Mouse (Mus musculus): ENCODE results near the gene Mtx2. TPM values are rescaled to one million over a fixed set of nuclear protein-coding genes. Genes with fewer than 3 reads are reported as not detected.

The Mtx2 gene
- polyA plus RNA-seq (2015; fragmentation: Nextera tagmentation; extraction: Ambion mirVana): 47.1 and 55.3 TPM in 2 replicates

- H3K27ac ChIP-seq (replicated peaks): peak within 1 kb of the TSS; percentile 93
- peaks cover 14% of the 10 kb centered on the region for H3K4me1 ChIP-seq (replicated peaks)
- H3K36me3 ChIP-seq (replicated peaks): no peaks in the 10 kb centered on the region
- H3K27me3 ChIP-seq: peaks cover 2% of the 10 kb centered on the region; the same call in 1 of the 2 replicates
- ATAC-seq (ENCODE audit: insufficient read depth): peak; percentile 94
- peak within 1 kb of the TSS; percentile 95 for H3K4me3 ChIP-seq (replicated peaks)
- under 1% methylated on average over 74 of the region's 74 CpGs for WGBS (ENCODE audit: insufficient replicate concordance)
- no peaks in the 10 kb centered on the region for H3K9me3 ChIP-seq (replicated peaks)
- H3K4me2 ChIP-seq: peak within 1 kb of the TSS; percentile 82
- H3K9ac ChIP-seq: peak within 1 kb of the TSS; percentile 90
These were observed at the start of gene Mtx2 for GRCm38 (mm10) chr2:74825730-74826430. Gene Mtx2, plus strand, starts transcription at chr2:74825803.

GRCm38 (mm10) chr2:74777536-74778275 lies 47.9 kb upstream of the Mtx2 start:
- no peak overlapping the region for H3K4me2 ChIP-seq
- no peaks in the 10 kb centered on the region for H3K36me3 ChIP-seq (replicated peaks)
- H3K9me3 ChIP-seq (replicated peaks): no peaks in the 10 kb centered on the region
- ATAC-seq (ENCODE audit: insufficient read depth): no peak
- H3K4me1 ChIP-seq (replicated peaks): no peaks in the 10 kb centered on the region
- H3K27me3 ChIP-seq: no peaks in the 10 kb centered on the region
- H3K4me3 ChIP-seq (replicated peaks): no peak overlapping the region
- no peak overlapping the region for H3K9ac ChIP-seq
- H3K27ac ChIP-seq (replicated peaks): no peak overlapping the region
- 57% methylated on average over 13 of the region's 13 CpGs for WGBS (ENCODE audit: insufficient replicate concordance)

DNA sequence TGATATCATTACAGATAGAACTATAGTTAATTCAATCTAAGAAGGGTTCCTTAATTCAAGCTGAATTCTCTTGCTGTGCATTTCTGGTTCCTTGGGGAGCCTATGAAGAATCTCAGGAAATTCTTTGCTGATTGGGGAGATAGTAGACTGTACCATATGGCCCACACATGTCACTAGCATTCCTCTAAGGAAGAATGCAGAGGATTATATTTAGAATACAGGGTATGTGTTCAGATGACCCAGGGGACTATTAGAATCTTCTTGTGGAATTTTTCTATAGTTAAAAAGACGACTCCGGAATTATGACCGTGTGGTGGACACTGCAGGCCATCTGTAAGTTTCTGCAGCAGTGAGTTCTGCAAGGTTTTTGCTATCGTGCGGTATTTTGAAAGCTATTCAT lies 44.2 kb upstream of the Mtx2 start:
- WGBS (ENCODE audit: insufficient replicate concordance): 83% methylated on average over 5 of the region's 5 CpGs
- H3K4me1 ChIP-seq (replicated peaks): no peaks in the 10 kb centered on the region
- H3K27ac ChIP-seq (replicated peaks): no peak overlapping the region
- no peak overlapping the region for H3K9ac ChIP-seq
- no peak overlapping the region for H3K4me2 ChIP-seq
- H3K27me3 ChIP-seq: no peaks in the 10 kb centered on the region
- H3K36me3 ChIP-seq (replicated peaks): no peaks in the 10 kb centered on the region
- H3K4me3 ChIP-seq (replicated peaks): no peak overlapping the region
- no peak for ATAC-seq (ENCODE audit: insufficient read depth)
- H3K9me3 ChIP-seq (replicated peaks): no peaks in the 10 kb centered on the region

DNA sequence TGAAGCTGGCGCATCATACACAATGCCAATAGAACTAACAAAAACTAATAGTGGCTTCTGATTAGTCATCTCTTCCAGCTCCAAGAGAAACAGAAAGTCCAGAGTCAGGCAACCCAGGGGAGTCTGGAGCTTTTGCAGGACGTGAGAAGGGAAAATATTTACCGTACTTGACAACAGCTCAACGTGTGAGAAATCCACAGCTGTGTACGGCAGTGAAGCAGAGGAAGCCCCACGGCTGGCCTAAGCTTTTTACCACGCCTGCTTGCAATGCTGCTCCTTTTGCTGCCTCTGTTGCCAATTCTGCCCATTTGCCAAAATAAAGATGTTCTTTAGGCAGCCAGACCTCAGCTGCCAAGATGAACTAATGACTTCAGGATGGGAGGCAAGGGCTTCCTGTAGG lies 30.1 kb upstream of the Mtx2 start:
- ATAC-seq (ENCODE audit: insufficient read depth): no peak
- WGBS (ENCODE audit: insufficient replicate concordance): 50% methylated on average over 7 of the region's 7 CpGs
- no peaks in the 10 kb centered on the region for H3K36me3 ChIP-seq (replicated peaks)
- H3K4me3 ChIP-seq (replicated peaks): no peak overlapping the region
- no peak overlapping the region for H3K9ac ChIP-seq
- H3K27ac ChIP-seq (replicated peaks): no peak overlapping the region
- peaks cover 5% of the 10 kb centered on the region; the same call in 1 of the 2 replicates for H3K27me3 ChIP-seq
- no peaks in the 10 kb centered on the region for H3K4me1 ChIP-seq (replicated peaks)
- no peaks in the 10 kb centered on the region for H3K9me3 ChIP-seq (replicated peaks)
- no peak overlapping the region for H3K4me2 ChIP-seq

DNA sequence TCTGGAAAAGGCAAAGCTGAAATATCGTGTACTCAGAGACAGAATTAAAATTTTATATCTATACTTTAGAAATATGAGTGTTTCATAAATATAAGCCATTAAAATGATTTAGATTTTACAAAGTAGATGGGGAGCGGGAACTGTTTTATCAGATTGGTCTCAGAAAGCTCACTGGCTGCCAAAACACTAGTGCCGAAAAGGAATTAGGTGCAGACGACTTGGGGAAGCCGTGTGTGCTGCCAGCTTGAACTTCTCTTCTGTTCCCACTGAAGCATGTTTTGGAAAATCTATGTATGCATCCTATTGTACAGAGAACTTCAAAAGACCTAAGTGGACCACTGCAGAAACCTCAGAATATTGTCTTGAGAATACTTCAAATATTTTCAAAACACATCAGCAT lies 17.2 kb upstream of the Mtx2 start:
- Histone ChIP-seq H3K27me3 (peaks cover 15% of the 10 kb centered on the region), H3K36me3 (replicated peaks) (no peaks in the 10 kb centered on the region), H3K27ac (replicated peaks) (no peak overlapping the region), H3K9me3 (replicated peaks) (no peaks in the 10 kb centered on the region), H3K4me1 (replicated peaks) (no peaks in the 10 kb centered on the region), H3K9ac (no peak overlapping the region), H3K4me3 (replicated peaks) (no peak overlapping the region), H3K4me2 (no peak overlapping the region)
- WGBS (ENCODE audit: insufficient replicate concordance): 73% methylated on average over 5 of the region's 5 CpGs
- ATAC-seq (ENCODE audit: insufficient read depth): no peak

GRCm38 (mm10) chr2:74822654-74823053 lies 2.9 kb upstream of the Mtx2 start:
- H3K4me1 ChIP-seq (replicated peaks): peaks cover 11% of the 10 kb centered on the region
- no peaks in the 10 kb centered on the region for H3K9me3 ChIP-seq (replicated peaks)
- no peak overlapping the region for H3K9ac ChIP-seq
- no peaks in the 10 kb centered on the region for H3K36me3 ChIP-seq (replicated peaks)
- no peak for ATAC-seq (ENCODE audit: insufficient read depth)
- WGBS (ENCODE audit: insufficient replicate concordance): 59% methylated on average over 5 of the region's 5 CpGs
- no peak overlapping the region for H3K27ac ChIP-seq (replicated peaks)
- H3K4me2 ChIP-seq: no peak overlapping the region
- no peak overlapping the region for H3K4me3 ChIP-seq (replicated peaks)
- peaks cover 13% of the 10 kb centered on the region; the same call in 1 of the 2 replicates for H3K27me3 ChIP-seq

- Histone ChIP-seq H3K27me3 (peaks cover 2% of the 10 kb centered on the region; the same call in 1 of the 2 replicates), H3K36me3 (replicated peaks) (no peaks in the 10 kb centered on the region), H3K4me1 (replicated peaks) (peaks cover 11% of the 10 kb centered on the region), H3K27ac (replicated peaks) (peak overlapping the region; percentile 93), H3K9ac (peak overlapping the region; percentile 90), H3K4me3 (replicated peaks) (peak overlapping the region; percentile 95), H3K9me3 (replicated peaks) (no peaks in the 10 kb centered on the region), H3K4me2 (peak overlapping the region; percentile 82)
- 65% methylated on average over 3 of the region's 3 CpGs for WGBS (ENCODE audit: insufficient replicate concordance)
- ATAC-seq (ENCODE audit: insufficient read depth): peak; percentile 23; the same call in 1 of the 2 replicates
These were observed 253 bp upstream of the Mtx2 start for GRCm38 (mm10) chr2:74825371-74825729.

DNA sequence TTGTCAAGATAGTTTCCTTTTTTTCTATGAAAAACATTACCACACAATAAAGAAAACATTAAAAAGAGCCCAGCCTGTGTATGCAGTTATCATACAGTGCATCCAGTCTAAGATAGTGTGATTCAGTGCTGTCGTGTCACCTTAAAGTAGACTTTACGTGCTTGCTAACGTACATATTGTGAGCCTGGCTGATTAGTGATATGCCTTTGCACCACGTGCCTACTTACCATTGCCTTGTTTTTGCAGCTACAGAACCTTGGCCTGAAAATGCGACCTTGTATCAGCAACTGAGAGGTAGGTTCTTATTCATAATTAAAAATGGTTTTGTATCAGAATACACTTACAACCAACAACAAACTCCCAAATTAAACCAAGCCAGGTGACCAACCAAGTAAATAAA lies 21.4 kb downstream of the Mtx2 start:
- WGBS (ENCODE audit: insufficient replicate concordance): 27% methylated on average over 5 of the region's 5 CpGs
- no peak overlapping the region for H3K9ac ChIP-seq

GRCm38 (mm10) chr2:74847516-74847915 lies 21.9 kb downstream of the Mtx2 start:
- Histone ChIP-seq H3K9me3 (replicated peaks) (no peaks in the 10 kb centered on the region), H3K4me3 (replicated peaks) (no peak overlapping the region), H3K36me3 (replicated peaks) (no peaks in the 10 kb centered on the region), H3K9ac (no peak overlapping the region), H3K27ac (replicated peaks) (peak overlapping the region; percentile 39), H3K4me1 (replicated peaks) (peaks cover 13% of the 10 kb centered on the region), H3K27me3 (no peaks in the 10 kb centered on the region), H3K4me2 (no peak overlapping the region)
- WGBS (ENCODE audit: insufficient replicate concordance): 77% methylated on average over 2 of the region's 2 CpGs
- 0 out of 2 replicates have a peak, but pooled peaks have one; percentile 28 for ATAC-seq (ENCODE audit: insufficient read depth)

More for the DNA sequence above, 21.4 kb downstream of the Mtx2 start:
- Histone ChIP-seq H3K27ac (replicated peaks) (peak overlapping the region; percentile 39; the same call in 1 of the 2 replicates), H3K9me3 (replicated peaks) (no peaks in the 10 kb centered on the region), H3K4me2 (no peak overlapping the region), H3K27me3 (no peaks in the 10 kb centered on the region), H3K4me1 (replicated peaks) (peaks cover 13% of the 10 kb centered on the region), H3K36me3 (replicated peaks) (no peaks in the 10 kb centered on the region), H3K4me3 (replicated peaks) (no peak overlapping the region)
- peak; percentile 91 for ATAC-seq (ENCODE audit: insufficient read depth)

GRCm38 (mm10) chr2:74850036-74850435 lies 24.4 kb downstream of the Mtx2 start:
- H3K9ac ChIP-seq: no peak overlapping the region
- H3K9me3 ChIP-seq (replicated peaks): no peaks in the 10 kb centered on the region
- 64% methylated on average over 1 of the region's 1 CpGs for WGBS (ENCODE audit: insufficient replicate concordance)
- H3K27ac ChIP-seq (replicated peaks): no peak overlapping the region
- H3K4me2 ChIP-seq: no peak overlapping the region
- no peaks in the 10 kb centered on the region for H3K27me3 ChIP-seq
- H3K4me1 ChIP-seq (replicated peaks): peaks cover 13% of the 10 kb centered on the region
- no peak for ATAC-seq (ENCODE audit: insufficient read depth)
- no peak overlapping the region for H3K4me3 ChIP-seq (replicated peaks)
- H3K36me3 ChIP-seq (replicated peaks): no peaks in the 10 kb centered on the region

DNA sequence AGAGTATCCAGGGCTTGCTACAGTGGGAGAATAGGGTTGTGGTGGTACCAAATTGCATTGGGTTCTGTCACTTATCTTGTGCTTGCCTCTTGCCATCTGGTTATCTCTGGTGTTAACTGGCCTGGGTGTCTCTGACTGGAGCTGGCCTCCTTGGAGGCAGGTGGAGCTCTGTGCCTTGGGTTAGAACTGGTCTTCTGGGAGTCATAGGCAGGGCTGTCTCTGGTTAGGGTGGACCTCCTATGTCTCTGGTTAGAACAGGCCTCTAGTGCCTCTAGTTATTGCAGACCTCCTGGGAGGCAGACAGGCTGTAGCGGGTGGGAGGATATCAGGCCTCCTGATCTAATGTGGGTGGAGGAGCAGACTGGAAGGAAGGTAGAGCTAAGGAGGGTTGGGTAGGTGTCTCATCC lies 36.5 kb downstream of the Mtx2 start:
- Histone ChIP-seq H3K9me3 (replicated peaks) (no peaks in the 10 kb centered on the region), H3K36me3 (replicated peaks) (peaks cover 5% of the 10 kb centered on the region; the same call in 1 of the 2 replicates), H3K9ac (no peak overlapping the region), H3K4me3 (replicated peaks) (no peak overlapping the region), H3K27ac (replicated peaks) (peak overlapping the region; percentile 77), H3K4me2 (peak overlapping the region; percentile 51), H3K27me3 (no peaks in the 10 kb centered on the region), H3K4me1 (replicated peaks) (peaks cover 35% of the 10 kb centered on the region)
- 25% methylated on average over 1 of the region's 1 CpGs for WGBS (ENCODE audit: insufficient replicate concordance)
- peak; percentile 98 for ATAC-seq (ENCODE audit: insufficient read depth)
